Comparison of ENCODE assay signal across 22 mouse cellular contexts in genomic region chr7:45166950-45167401, GRCm38 (mm10). TPM values are rescaled to one million over a fixed set of nuclear protein-coding genes. Genes with fewer than 3 reads are reported as not detected.
DNase-seq lines count a peak whose midpoint lies in the region; ATAC-seq and TF ChIP-seq lines count a peak whose summit lies in the region.
"Had no signal": no experiment of that assay in that cellular context is flagged by ENCODE, and none has a peak within 500 bp of the region (broad histone marks: within the 10 kb centered on the region; RNA-seq: fewer than 3 reads in every experiment).

No protein-coding gene starts in this region.

- peaks cover 38% of the 10 kb centered on the region for H3K4me1 ChIP-seq in hindbrain, embryonic 10.5 days (replicated peaks)
- H3K4me1 ChIP-seq in hindbrain, embryonic 16.5 days (ENCODE audit: control insufficient read depth, insufficient read depth, low read depth, low read length), result peaks cover 23% of the 10 kb centered on the region
- peaks cover 6% of the 10 kb centered on the region; the same call in 1 of the 2 replicates for H3K4me1 ChIP-seq in forebrain, postnatal 0 days (ENCODE audit: insufficient read depth)

- H3K36me3 ChIP-seq in hindbrain, embryonic 10.5 days, result no peaks in the 10 kb centered on the region
- H3K36me3 ChIP-seq in hindbrain, embryonic 16.5 days (ENCODE audit: control insufficient read depth, insufficient read depth, low read length), result no peaks in the 10 kb centered on the region
- no peaks in the 10 kb centered on the region for H3K36me3 ChIP-seq in forebrain, postnatal 0 days (ENCODE audit: insufficient read depth)
- H3K36me3 ChIP-seq: hindbrain, embryonic 15.5 days; limb, embryonic 12.5 days had no signal

- ATAC-seq in hindbrain, embryonic 16.5 days, result no peak
- no peak for ATAC-seq in forebrain, postnatal 0 days
- ATAC-seq in granulocyte monocyte progenitor cell, adult 5-6 weeks (replicated peaks; ENCODE audit: poor library complexity, severe bottlenecking), result no peak

- no peak for TF ChIP-seq CTCF in forebrain, postnatal 0 days (IDR thresholded peaks at IDR 0.05; ENCODE audit: low read depth)

- H3K4me3 ChIP-seq in hindbrain, embryonic 10.5 days, result peak overlapping the region; percentile 16; the same call in 1 of the 2 replicates
- H3K4me3 ChIP-seq in hindbrain, embryonic 16.5 days (ENCODE audit: low read length), result no peak overlapping the region
- no peak overlapping the region for H3K4me3 ChIP-seq in forebrain, postnatal 0 days (ENCODE audit: low read depth, low read length)
- H3K4me3 ChIP-seq: limb, embryonic 12.5 days had no signal

- H3K9ac ChIP-seq in hindbrain, embryonic 16.5 days (ENCODE audit: low read depth, low read length), result no peak overlapping the region
- no peak overlapping the region for H3K9ac ChIP-seq in forebrain, postnatal 0 days
- H3K9ac ChIP-seq: hindbrain, embryonic 15.5 days; limb, embryonic 12.5 days had no signal

- WGBS in hindbrain, embryonic 10.5 days, result 26% methylated on average over 10 of the region's 10 CpGs
- 20% methylated on average over 10 of the region's 10 CpGs for WGBS in hindbrain, embryonic 16.5 days
- WGBS in forebrain, postnatal 0 days, result 18% methylated on average over 10 of the region's 10 CpGs

- H3K27ac ChIP-seq in hindbrain, embryonic 10.5 days, result peak overlapping the region; percentile 51; the same call in 1 of the 2 replicates
- H3K27ac ChIP-seq in hindbrain, embryonic 16.5 days (ENCODE audit: low read depth, low read length), result no peak overlapping the region
- H3K27ac ChIP-seq in forebrain, postnatal 0 days (ENCODE audit: low read depth, low read length), result peak overlapping the region; percentile 54; the same call in 1 of the 2 replicates
- H3K27ac ChIP-seq: hindbrain, embryonic 15.5 days; limb, embryonic 12.5 days had no signal

- peaks cover 31% of the 10 kb centered on the region for H3K9me3 ChIP-seq in hindbrain, embryonic 10.5 days
- no peaks in the 10 kb centered on the region for H3K9me3 ChIP-seq in hindbrain, embryonic 16.5 days (ENCODE audit: control insufficient read depth, low read length)
- H3K9me3 ChIP-seq in forebrain, postnatal 0 days (ENCODE audit: low read length), result no peaks in the 10 kb centered on the region
- H3K9me3 ChIP-seq: hindbrain, embryonic 15.5 days had no signal

- DNase-seq in hindbrain, embryonic 10.5 days (ENCODE audit: low spot score), result no peak
- peak; percentile 89 for DNase-seq in brain, adult 2 months (ENCODE audit: low read depth, low spot score)
- peak; percentile 77 to 80 for DNase-seq in cerebellum, postnatal 25 days
- no peak for DNase-seq in forebrain, postnatal 0 days
- DNase-seq in gastrocnemius, adult 18-20 months (ENCODE audit: low spot score), result no peak
- no peak for DNase-seq in lung, postnatal 36 days
- DNase-seq: adrenal gland, postnatal 10 days; gastrocnemius, postnatal 36 days; kidney, adult 9 months; lung, postnatal 4 days; thymus, postnatal 25 days had no signal

- peaks cover 98% of the 10 kb centered on the region for H3K27me3 ChIP-seq in hindbrain, embryonic 10.5 days (ENCODE audit: insufficient read depth, poor library complexity, severe bottlenecking)
- H3K27me3 ChIP-seq in hindbrain, embryonic 16.5 days (replicated peaks; ENCODE audit: control insufficient read depth, insufficient read depth, low read length), result peaks cover 75% of the 10 kb centered on the region
- peaks cover 14% of the 10 kb centered on the region for H3K27me3 ChIP-seq in forebrain, postnatal 0 days (ENCODE audit: insufficient read depth, low read length)

- no peak overlapping the region for H3K4me2 ChIP-seq in hindbrain, embryonic 16.5 days (ENCODE audit: low read length)
- peak overlapping the region; percentile 38 for H3K4me2 ChIP-seq in forebrain, postnatal 0 days (ENCODE audit: low read depth)
- H3K4me2 ChIP-seq: limb, embryonic 12.5 days had no signal

RNA-seq across cellular contexts. Expression of gene Slc17a7, which starts 3.2 kb away (rescaled TPM):
- 0.71 and 1.2 TPM in 2 replicates for polyA plus RNA-seq in hindbrain, embryonic 10.5 days (2016; fragmentation: Nextera tagmentation; extraction: Ambion mirVana)
- 1.1 and 1.5 TPM in 2 replicates for polyA plus RNA-seq in hindbrain, embryonic 16.5 days (2015; fragmentation: Nextera tagmentation; extraction: Ambion mirVana)
- total RNA-seq in forebrain, postnatal 0 days (2014; rRNA removed), result 71.4 and 87.5 TPM in 2 replicates
- polyA plus RNA-seq in forebrain, postnatal 0 days (2015; fragmentation: Nextera tagmentation; extraction: Ambion mirVana), result 47.6 and 50.3 TPM in 2 replicates
- total RNA-seq in granulocyte monocyte progenitor cell, adult 5-6 weeks (2014; fragmentation: Nextera tagmentation), result 0.17 TPM in 1 of 2 replicates, not detected in the other
- total RNA-seq in granulocyte monocyte progenitor cell, adult 5-6 weeks (2017), result not detected in 2 replicates
- total RNA-seq in gastrocnemius, adult 18-20 months (2021), result under 1 TPM; 0.14 to 0.17 TPM
- polyA plus RNA-seq: liver, embryonic 16.5 days had no signal

RNA-seq across cellular contexts. Expression of gene Gfy, which starts 12.4 kb away (rescaled TPM):
- polyA plus RNA-seq in hindbrain, embryonic 10.5 days (2016; fragmentation: Nextera tagmentation; extraction: Ambion mirVana), result not detected in 2 replicates
- not detected in 2 replicates for polyA plus RNA-seq in hindbrain, embryonic 16.5 days (2015; fragmentation: Nextera tagmentation; extraction: Ambion mirVana)
- total RNA-seq in forebrain, postnatal 0 days (2014; rRNA removed), result not detected in 2 replicates
- polyA plus RNA-seq in forebrain, postnatal 0 days (2015; fragmentation: Nextera tagmentation; extraction: Ambion mirVana), result 0.21 TPM in 1 of 2 replicates, not detected in the other
- total RNA-seq in granulocyte monocyte progenitor cell, adult 5-6 weeks (2014; fragmentation: Nextera tagmentation), result not detected in 2 replicates
- total RNA-seq in granulocyte monocyte progenitor cell, adult 5-6 weeks (2017), result not detected in 2 replicates
- total RNA-seq in gastrocnemius, adult 18-20 months (2021), result not detected
- total RNA-seq: adrenal gland, postnatal 10 days; gastrocnemius, postnatal 36 days had no signal
- polyA plus RNA-seq: heart, embryonic 14.5 days; hindbrain, embryonic 15.5 days; limb, embryonic 12.5 days; liver, embryonic 16.5 days; midbrain, embryonic 14.5 days; small intestine, adult 2 months; stomach, embryonic 16.5 days had no signal

RNA-seq across cellular contexts. Expression of gene Aldh16a1, which starts 12.6 kb away (rescaled TPM):
- polyA plus RNA-seq in hindbrain, embryonic 10.5 days (2016; fragmentation: Nextera tagmentation; extraction: Ambion mirVana), result 54.5 and 55.3 TPM in 2 replicates
- 18.8 and 22.9 TPM in 2 replicates for polyA plus RNA-seq in hindbrain, embryonic 16.5 days (2015; fragmentation: Nextera tagmentation; extraction: Ambion mirVana)
- total RNA-seq in forebrain, postnatal 0 days (2014; rRNA removed), result 10.2 and 14.2 TPM in 2 replicates
- polyA plus RNA-seq in forebrain, postnatal 0 days (2015; fragmentation: Nextera tagmentation; extraction: Ambion mirVana), result 13.3 TPM in 2 replicates
- 53.4 and 59.8 TPM in 2 replicates for total RNA-seq in granulocyte monocyte progenitor cell, adult 5-6 weeks (2014; fragmentation: Nextera tagmentation)
- total RNA-seq in granulocyte monocyte progenitor cell, adult 5-6 weeks (2017), result 31.2 and 42.5 TPM in 2 replicates
- 10 to 100 TPM; 10.6 to 12.8 TPM for total RNA-seq in gastrocnemius, adult 18-20 months (2021)

RNA-seq across cellular contexts. Expression of gene Pih1d1, which starts 12.9 kb away (rescaled TPM):
- polyA plus RNA-seq in hindbrain, embryonic 10.5 days (2016; fragmentation: Nextera tagmentation; extraction: Ambion mirVana), result 101 and 116 TPM in 2 replicates
- 94.5 and 97.6 TPM in 2 replicates for polyA plus RNA-seq in hindbrain, embryonic 16.5 days (2015; fragmentation: Nextera tagmentation; extraction: Ambion mirVana)
- total RNA-seq in forebrain, postnatal 0 days (2014; rRNA removed), result 112 and 117 TPM in 2 replicates
- polyA plus RNA-seq in forebrain, postnatal 0 days (2015; fragmentation: Nextera tagmentation; extraction: Ambion mirVana), result 74.3 and 80.4 TPM in 2 replicates
- 74.2 and 91.6 TPM in 2 replicates for total RNA-seq in granulocyte monocyte progenitor cell, adult 5-6 weeks (2014; fragmentation: Nextera tagmentation)
- 48.8 and 58.4 TPM in 2 replicates for total RNA-seq in granulocyte monocyte progenitor cell, adult 5-6 weeks (2017)
- 10 to 100 TPM; 34.2 to 34.5 TPM for total RNA-seq in gastrocnemius, adult 18-20 months (2021)

RNA-seq across cellular contexts. Expression of gene Pth2, which starts 13.8 kb away (rescaled TPM):
- not detected in 2 replicates for polyA plus RNA-seq in hindbrain, embryonic 10.5 days (2016; fragmentation: Nextera tagmentation; extraction: Ambion mirVana)
- 0.75 and 1.4 TPM in 2 replicates for polyA plus RNA-seq in hindbrain, embryonic 16.5 days (2015; fragmentation: Nextera tagmentation; extraction: Ambion mirVana)
- not detected in 2 replicates for total RNA-seq in forebrain, postnatal 0 days (2014; rRNA removed)
- polyA plus RNA-seq in forebrain, postnatal 0 days (2015; fragmentation: Nextera tagmentation; extraction: Ambion mirVana), result 0.34 and 0.48 TPM in 2 replicates
- not detected in 2 replicates for total RNA-seq in granulocyte monocyte progenitor cell, adult 5-6 weeks (2014; fragmentation: Nextera tagmentation)
- not detected in 2 replicates for total RNA-seq in granulocyte monocyte progenitor cell, adult 5-6 weeks (2017)
- not detected for total RNA-seq in gastrocnemius, adult 18-20 months (2021)
- total RNA-seq: adrenal gland, postnatal 10 days; gastrocnemius, postnatal 36 days; layer of hippocampus, adult 18-20 months had no signal
- polyA plus RNA-seq: embryonic facial prominence, embryonic 11.5 days; limb, embryonic 12.5 days; liver, embryonic 16.5 days; small intestine, adult 2 months; stomach, embryonic 16.5 days had no signal

Comparison
In these comparisons a context has a peak if more than half of its experiments do, and no peak if none do; other contexts are left out.
1. DNase-seq: peak in brain, adult 2 months (single experiment) and cerebellum, postnatal 25 days (2 of 2); none in hindbrain, embryonic 10.5 days (single experiment), forebrain, postnatal 0 days (single experiment), gastrocnemius, adult 18-20 months (single experiment) and lung, postnatal 36 days (single experiment).
2. RNA of gene Slc17a7, which starts 3.2 kb away (total RNA-seq): 71.4 to 87.5 TPM in forebrain, postnatal 0 days; 0.17 TPM in granulocyte monocyte progenitor cell, adult 5-6 weeks and 0.14 to 0.17 TPM in gastrocnemius, adult 18-20 months; every median in the first group is over 10 times any median in the second.